Mouse (Mus musculus): ENCODE data around the gene 1700025C18Rik.

Gene 1700025C18Rik

GRCm38 (mm10) chr2:165078045-165078444 is 12.5 kb downstream of the 1700025C18Rik start:
- in situ Hi-C loops (cut with MboI, MseI) = loop anchor here (5.0 kb wide), 1 partner anchor 284 kb away; no protein-coding TSS in a partner anchor

GRCm38 (mm10) chr2:165077055-165077454 is 13.5 kb downstream of the 1700025C18Rik start:
- in situ Hi-C loops (cut with MboI, MseI) = loop anchor here (5.0 kb wide), 1 partner anchor 285 kb away; no protein-coding TSS in a partner anchor

GRCm38 (mm10) chr2:165074937-165075336 is 15.6 kb downstream of the 1700025C18Rik start:
- in situ Hi-C loops (cut with MboI, MseI) = loop anchor here (5.0 kb wide), 1 partner anchor 287 kb away; no protein-coding TSS in a partner anchor

GRCm38 (mm10) chr2:165074081-165074884 is 16.3 kb downstream of the 1700025C18Rik start:
- in situ Hi-C loops (cut with MboI, MseI) = no loop called here

GRCm38 (mm10) chr2:165073381-165073781 is 17.2 kb downstream of the 1700025C18Rik start:
- in situ Hi-C loops (cut with MboI, MseI) = no loop called here

GRCm38 (mm10) chr2:165070096-165070816 is 20.3 kb downstream of the 1700025C18Rik start:
- in situ Hi-C loops (cut with MboI, MseI) = no loop called here

GRCm38 (mm10) chr2:165068806-165069205 is 21.7 kb downstream of the 1700025C18Rik start:
- in situ Hi-C loops (cut with MboI, MseI) = loop anchor here (5.0 kb wide), 1 partner anchor 193 kb away; no protein-coding TSS in a partner anchor

- in situ Hi-C loops (cut with MboI, MseI) = no loop called here
These were observed 26.1 kb downstream of the 1700025C18Rik start for GRCm38 (mm10) chr2:165064489-165064888.

- in situ Hi-C loops (cut with MboI, MseI) = no loop called here
These were observed 28.7 kb downstream of the 1700025C18Rik start for GRCm38 (mm10) chr2:165061638-165062433.

GRCm38 (mm10) chr2:165059961-165060360 is 30.6 kb downstream of the 1700025C18Rik start:
- in situ Hi-C loops (cut with MboI, MseI) = no loop called here

- in situ Hi-C loops (cut with MboI, MseI) = no loop called here
These were observed 34.0 kb downstream of the 1700025C18Rik start for GRCm38 (mm10) chr2:165056377-165057085.

- in situ Hi-C loops (cut with MboI, MseI) = no loop called here
These were observed 34.6 kb downstream of the 1700025C18Rik start for GRCm38 (mm10) chr2:165055905-165056304.

- in situ Hi-C loops (cut with MboI, MseI) = no loop called here
These were observed 35.4 kb downstream of the 1700025C18Rik start, which contains the start of gene Cd40 for GRCm38 (mm10) chr2:165054888-165055852. Cd40 (plus strand) TSS chr2:165055627.

GRCm38 (mm10) chr2:165051566-165051965 is 39.0 kb downstream of the 1700025C18Rik start:
- in situ Hi-C loops (cut with MboI, MseI) = no loop called here

- in situ Hi-C loops (cut with MboI, MseI) = no loop called here
These were observed 39.6 kb downstream of the 1700025C18Rik start for GRCm38 (mm10) chr2:165050826-165051548.

- in situ Hi-C loops (cut with MboI, MseI) = no loop called here
These were observed 41.5 kb downstream of the 1700025C18Rik start for GRCm38 (mm10) chr2:165049044-165049443.

GRCm38 (mm10) chr2:165043729-165044128 is 46.8 kb downstream of the 1700025C18Rik start:
- in situ Hi-C loops (cut with MboI, MseI) = no loop called here

- in situ Hi-C loops (cut with MboI, MseI) = no loop called here
These were observed 47.4 kb downstream of the 1700025C18Rik start for GRCm38 (mm10) chr2:165043090-165043636.

GRCm38 (mm10) chr2:165042126-165042525 is 48.4 kb downstream of the 1700025C18Rik start:
- in situ Hi-C loops (cut with MboI, MseI) = no loop called here

All from T-helper 2 cell (primary cell).